Mouse (Mus musculus) right cerebral cortex, postnatal 36 days (tissue): ENCODE data around the gene Vmn1r12.
"Not testable (repeated sequence)": the region's sequence is repeated elsewhere in the genome, so short reads cannot be mapped to it uniquely, and the experiment has no call there.

Source experiments
- DNase-seq, 2 experiments: peaks; one replicate each; pipeline ENCODE4 v3.0.0; 2022; ENCODE audit warnings: low spot score in 2 of 2, mixed read lengths in 1 of 2

The Vmn1r12 gene

DNA sequence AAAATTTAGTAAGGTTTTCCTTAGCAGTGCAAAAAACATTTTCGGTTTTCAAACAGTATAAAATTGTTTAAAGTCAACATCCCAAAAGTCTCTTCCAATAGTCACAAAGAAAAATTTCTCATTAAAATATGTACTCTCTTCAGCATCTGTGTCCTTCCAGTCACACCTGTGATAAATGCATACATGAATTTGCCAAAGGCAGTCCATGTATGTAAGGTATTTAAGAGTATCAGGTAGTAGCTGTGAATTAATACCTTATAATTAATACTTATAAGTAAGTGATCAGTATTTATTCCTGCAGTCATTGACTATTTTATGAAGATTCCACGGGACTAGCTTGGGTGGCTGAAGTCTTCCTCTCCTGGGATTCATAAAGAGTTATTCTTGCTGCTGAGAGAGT, at the start of gene Vmn1r12:
TSS of gene Vmn1r12 (plus strand) at position 301 of the 400 bp plus-strand sequence.
- no peak for DNase-seq

DNA sequence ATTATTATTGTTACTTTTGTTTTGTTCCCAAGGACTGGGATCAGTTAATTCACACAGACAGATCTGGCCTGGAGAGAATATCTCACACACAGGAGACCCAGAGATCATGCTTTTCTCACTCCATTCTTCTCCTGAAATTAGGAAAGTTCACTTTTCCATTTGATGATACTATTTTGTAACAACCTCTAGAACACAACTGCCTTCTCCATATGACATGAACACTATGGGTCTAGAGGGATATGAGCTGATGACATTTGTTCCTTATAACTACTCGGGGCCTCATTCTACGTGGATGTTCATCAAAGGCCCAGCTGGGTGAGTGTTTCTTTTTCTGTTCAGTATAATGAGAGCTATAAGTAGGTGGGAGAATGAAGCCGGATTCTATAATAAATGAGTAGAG, 47.6 kb upstream of the Vmn1r12 start, which contains the start of gene Vmn1r10:
TSS of gene Vmn1r10 (plus strand) at position 301 of the 400 bp plus-strand sequence.
- DNase-seq: no peak

DNA sequence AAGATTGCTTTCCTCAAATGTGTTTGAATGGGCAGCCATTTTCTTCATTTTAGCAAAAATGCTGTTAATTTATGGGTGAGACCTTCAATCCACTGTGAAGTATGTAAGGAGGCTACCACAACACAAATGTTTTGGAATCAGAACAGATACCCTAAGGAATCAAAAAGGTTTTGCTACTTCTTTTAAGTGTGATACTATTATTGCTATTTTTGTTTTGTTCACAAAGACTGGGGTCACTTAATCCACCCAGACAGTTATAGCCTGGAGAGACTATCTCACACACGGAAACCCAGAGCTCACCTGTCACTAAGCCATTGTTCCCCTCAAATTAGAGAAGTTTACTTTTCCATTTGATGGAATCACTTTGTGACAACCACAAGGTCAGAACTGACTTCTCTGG, 23.6 kb upstream of the Vmn1r12 start, which contains the start of gene Vmn1r11:
TSS of gene Vmn1r11 (plus strand) at position 301 of the 400 bp plus-strand sequence.
- no peak for DNase-seq

DNA sequence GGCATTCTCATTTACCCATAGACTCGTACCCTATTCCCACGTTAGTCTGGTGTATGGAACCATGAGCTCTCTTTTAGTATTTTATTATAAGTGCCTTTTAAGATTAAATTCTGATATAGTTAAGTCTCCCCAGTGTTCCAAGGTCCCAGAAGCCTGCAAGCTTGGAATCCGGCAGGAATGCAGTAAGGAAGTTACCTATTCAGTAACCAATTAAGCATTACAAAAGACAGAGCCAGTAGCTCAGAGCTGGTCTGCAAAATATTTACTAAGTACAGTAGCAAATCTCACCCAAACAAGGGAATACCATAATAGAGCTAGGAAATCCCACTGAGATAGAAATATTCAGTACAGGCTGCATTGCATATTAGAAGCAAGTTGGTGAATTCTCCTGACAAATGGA, 33.3 kb downstream of the Vmn1r12 start:
- DNase-seq: not testable (repeated sequence)

DNA sequence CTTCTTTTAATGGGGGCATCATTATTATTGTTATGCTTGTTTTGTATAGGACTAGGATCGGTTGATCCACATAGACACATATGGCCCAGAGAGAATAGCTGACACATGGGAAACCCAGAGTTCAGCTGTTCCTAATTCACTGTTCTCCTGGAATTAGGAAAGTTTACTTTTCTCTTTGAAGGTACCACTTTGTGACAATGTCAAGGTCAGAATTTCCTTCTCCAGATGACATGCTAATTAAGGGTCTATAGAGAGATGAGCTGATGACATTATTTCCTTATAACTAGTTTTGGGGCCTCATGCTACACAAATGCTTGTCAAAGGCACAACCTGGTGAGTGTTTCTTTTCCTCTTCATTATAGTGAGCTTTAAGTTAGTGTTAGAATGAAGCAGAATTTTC, 46.3 kb downstream of the Vmn1r12 start, which contains the start of gene Vmn1r13:
TSS of gene Vmn1r13 (plus strand) at position 301 of the 400 bp plus-strand sequence.
- not testable (repeated sequence) for DNase-seq
